Mouse (Mus musculus) G1E (cell line): Measurements from ENCODE around the gene Plcb2.

Experiments
- CTCF ChIP-seq: IDR thresholded peaks from 2 replicates; pipeline ENCODE4 v1.5.1; 2012; ENCODE audit warnings: low read depth, low read length, inconsistent platforms, mixed read lengths
- GATA1 ChIP-seq: IDR thresholded peaks from 2 replicates; pipeline ENCODE4 v1.6.1; 2012; ENCODE audit warnings: borderline replicate concordance, low read length, inconsistent platforms, mixed read lengths

GRCm38 (mm10) chr2:118743261-118743943 lies 15.2 kb upstream of the Plcb2 start:
- TF ChIP-seq CTCF, result peak; percentile 36; the same call in 1 of the 2 replicates
- no peak for TF ChIP-seq GATA1
